Mouse (Mus musculus) cerebellum, postnatal 36 days (tissue): ENCODE data around the gene Myoz1.
"Not testable (repeated sequence)": the region's sequence is repeated elsewhere in the genome, so short reads cannot be mapped to it uniquely, and the experiment has no call there.

Experiments
- DNase-seq, 2 experiments: peaks; one replicate each; pipeline ENCODE4 v3.0.0; 2021 to 2022; ENCODE audit warnings: mixed read lengths in 2 of 2

The Myoz1 gene

GRCm38 (mm10) chr14:20656361-20656760, at the start of gene Myoz1:
TSS of gene Myoz1 (minus strand) at chr14:20656540.
- no peak for DNase-seq

- DNase-seq, result not testable (repeated sequence)
Observed at GRCm38 (mm10) chr14:20703461-20703860, 47.1 kb upstream of the Myoz1 start.

- peak; percentile 89 to 90 for DNase-seq
Observed at GRCm38 (mm10) chr14:20702741-20703381, 46.5 kb upstream of the Myoz1 start, which contains the start of gene Chchd1. TSS of gene Chchd1 (plus strand) at chr14:20703006.

GRCm38 (mm10) chr14:20702096-20702740, 45.9 kb upstream of the Myoz1 start:
- no peak for DNase-seq

GRCm38 (mm10) chr14:20701554-20701953, 45.2 kb upstream of the Myoz1 start:
- no peak for DNase-seq

- no peak for DNase-seq
Observed at GRCm38 (mm10) chr14:20700362-20700761, 44.0 kb upstream of the Myoz1 start.

GRCm38 (mm10) chr14:20698515-20698914, 42.2 kb upstream of the Myoz1 start:
- no peak for DNase-seq

GRCm38 (mm10) chr14:20696986-20697385, 40.6 kb upstream of the Myoz1 start:
- peak; percentile 48 for DNase-seq

GRCm38 (mm10) chr14:20695761-20696520, 39.6 kb upstream of the Myoz1 start:
- peak; percentile 14 to 20 for DNase-seq

GRCm38 (mm10) chr14:20694884-20695760, 38.8 kb upstream of the Myoz1 start, which contains the start of gene Fut11:
TSS of gene Fut11 (plus strand) at chr14:20694968.
- DNase-seq, result peak; percentile 87 to 92

- DNase-seq, result no peak
Observed at GRCm38 (mm10) chr14:20694185-20694883, 38.0 kb upstream of the Myoz1 start.

- no peak for DNase-seq
Observed at GRCm38 (mm10) chr14:20693589-20694101, 37.3 kb upstream of the Myoz1 start.

- DNase-seq, result no peak
Observed at GRCm38 (mm10) chr14:20691772-20692171, 35.4 kb upstream of the Myoz1 start.

GRCm38 (mm10) chr14:20689009-20689408, 32.7 kb upstream of the Myoz1 start:
- no peak for DNase-seq

- DNase-seq, result no peak
Observed at GRCm38 (mm10) chr14:20686576-20686975, 30.2 kb upstream of the Myoz1 start.

GRCm38 (mm10) chr14:20682498-20682897, 26.2 kb upstream of the Myoz1 start:
- DNase-seq, result no peak

- DNase-seq, result no peak
Observed at GRCm38 (mm10) chr14:20681742-20682141, 25.4 kb upstream of the Myoz1 start.

- no peak for DNase-seq
Observed at GRCm38 (mm10) chr14:20677906-20678305, 21.6 kb upstream of the Myoz1 start.

- peak; percentile 99 for DNase-seq
Observed at GRCm38 (mm10) chr14:20674064-20674833, 17.9 kb upstream of the Myoz1 start, which contains the start of gene Sec24c. TSS of gene Sec24c (plus strand) at chr14:20674308.

GRCm38 (mm10) chr14:20673735-20674063, 17.4 kb upstream of the Myoz1 start:
- DNase-seq, result peak in 1 of 2 experiments; percentile 30

- peak; percentile 32 to 35 for DNase-seq
Observed at GRCm38 (mm10) chr14:20672990-20673389, 16.6 kb upstream of the Myoz1 start.
